Comparison of ENCODE assay signal across 24 mouse cellular contexts in genomic region chr5:142891396-142891795, GRCm38 (mm10). TPM values are rescaled to one million over a fixed set of nuclear protein-coding genes. Genes with fewer than 3 reads are reported as not detected.
DNase-seq lines count a peak whose midpoint lies in the region; ATAC-seq lines count a peak whose summit lies in the region.
"Had no signal": no experiment of that assay in that cellular context is flagged by ENCODE, and none has a peak within 500 bp of the region (broad histone marks: within the 10 kb centered on the region; RNA-seq: fewer than 3 reads in every experiment).

No protein-coding gene starts in this region.

- no peak for DNase-seq in hindbrain, embryonic 14.5 days (ENCODE audit: low spot score)
- peak; percentile 63 for DNase-seq in CD4-positive helper T cell, adult 2 months (ENCODE audit: low read depth, low spot score)
- peak; percentile 59 for DNase-seq in T-cell, adult 2 months (ENCODE audit: low spot score)
- peak; percentile 46 to 60 for DNase-seq in thymus, postnatal 36 days
- DNase-seq in layer of hippocampus, postnatal 36 days, result no peak
- DNase-seq: adrenal gland, postnatal 14 days; B cell, adult 2 months; cerebellum, adult 11-12 months; cerebellum, adult 9-11 months; gastrocnemius, postnatal 14 days; heart, postnatal 36 days; kidney, adult 11 months; kidney, postnatal 36 days; lung, embryonic 14.5 days; lung, postnatal 14 days had no signal

- H3K9me3 ChIP-seq in hindbrain, embryonic 13.5 days, result no peaks in the 10 kb centered on the region
- H3K9me3 ChIP-seq in hindbrain, embryonic 14.5 days (ENCODE audit: control insufficient read depth, low read length), result no peaks in the 10 kb centered on the region
- H3K9me3 ChIP-seq: embryonic facial prominence, embryonic 13.5 days; hindbrain, embryonic 12.5 days; kidney, embryonic 15.5 days; liver, embryonic 15.5 days had no signal

- no peak overlapping the region for H3K4me3 ChIP-seq in hindbrain, embryonic 13.5 days
- no peak overlapping the region for H3K4me3 ChIP-seq in hindbrain, embryonic 14.5 days (replicated peaks; ENCODE audit: low read length)
- H3K4me3 ChIP-seq: embryonic facial prominence, embryonic 13.5 days; hindbrain, embryonic 12.5 days; kidney, embryonic 15.5 days; layer of hippocampus, adult 2 months; liver, embryonic 15.5 days had no signal

- peaks cover 18% of the 10 kb centered on the region for H3K36me3 ChIP-seq in hindbrain, embryonic 13.5 days
- H3K36me3 ChIP-seq in hindbrain, embryonic 14.5 days (replicated peaks; ENCODE audit: control insufficient read depth, insufficient read depth), result peaks cover 17% of the 10 kb centered on the region

- H3K4me2 ChIP-seq in hindbrain, embryonic 13.5 days, result no peak overlapping the region
- H3K4me2 ChIP-seq in hindbrain, embryonic 14.5 days (replicated peaks), result no peak overlapping the region
- H3K4me2 ChIP-seq: embryonic facial prominence, embryonic 13.5 days; hindbrain, embryonic 12.5 days; kidney, embryonic 15.5 days; liver, embryonic 15.5 days; lung, embryonic 14.5 days had no signal

- WGBS in hindbrain, embryonic 13.5 days, result 88% methylated on average over 6 of the region's 6 CpGs
- WGBS in hindbrain, embryonic 14.5 days, result 93% methylated on average over 6 of the region's 6 CpGs

- no peak overlapping the region for H3K27ac ChIP-seq in hindbrain, embryonic 13.5 days
- H3K27ac ChIP-seq in hindbrain, embryonic 14.5 days, result no peak overlapping the region
- H3K27ac ChIP-seq: embryonic facial prominence, embryonic 13.5 days; hindbrain, embryonic 12.5 days; kidney, embryonic 15.5 days; layer of hippocampus, adult 2 months; liver, embryonic 15.5 days had no signal

- no peaks in the 10 kb centered on the region for H3K27me3 ChIP-seq in hindbrain, embryonic 13.5 days
- H3K27me3 ChIP-seq in hindbrain, embryonic 14.5 days (ENCODE audit: control insufficient read depth, insufficient read depth, low read length), result no peaks in the 10 kb centered on the region
- H3K27me3 ChIP-seq: embryonic facial prominence, embryonic 13.5 days; hindbrain, embryonic 12.5 days; kidney, embryonic 15.5 days; liver, embryonic 15.5 days; Patski had no signal

- no peak for ATAC-seq in hindbrain, embryonic 13.5 days (ENCODE audit: low FRiP score)
- no peak for ATAC-seq in hindbrain, embryonic 14.5 days (ENCODE audit: low FRiP score)
- ATAC-seq: forebrain, embryonic 14.5 days; inflammation-experienced regulatory T-cells, adult 6 months; Patski had no signal

- H3K9ac ChIP-seq in hindbrain, embryonic 13.5 days, result 0 out of 2 replicates have a peak overlapping the region, but pooled peaks have one; percentile 43
- no peak overlapping the region for H3K9ac ChIP-seq in hindbrain, embryonic 14.5 days
- H3K9ac ChIP-seq: embryonic facial prominence, embryonic 13.5 days; hindbrain, embryonic 12.5 days; kidney, embryonic 15.5 days; liver, embryonic 15.5 days; lung, embryonic 14.5 days had no signal

- H3K4me1 ChIP-seq in hindbrain, embryonic 13.5 days (replicated peaks), result peaks cover 36% of the 10 kb centered on the region
- H3K4me1 ChIP-seq in hindbrain, embryonic 14.5 days (replicated peaks; ENCODE audit: control insufficient read depth, insufficient read depth, low read length), result peaks cover 20% of the 10 kb centered on the region

RNA-seq across cellular contexts. Expression of gene Fbxl18, which starts 3.8 kb away (rescaled TPM):
- 36.6 and 36.9 TPM in 2 replicates for polyA plus RNA-seq in hindbrain, embryonic 13.5 days (2015; fragmentation: Nextera tagmentation; extraction: Ambion mirVana)
- polyA plus RNA-seq in hindbrain, embryonic 14.5 days (2014; fragmentation: Nextera tagmentation; extraction: Ambion mirVana), result 26.1 TPM in 2 replicates
- 10 to 100 TPM; 37.1 to 41.6 TPM for total RNA-seq in layer of hippocampus, postnatal 36 days (2021)

RNA-seq across cellular contexts. Expression of gene Actb, which starts 15.2 kb away (rescaled TPM):
- polyA plus RNA-seq in hindbrain, embryonic 13.5 days (2015; fragmentation: Nextera tagmentation; extraction: Ambion mirVana), result 17,657 and 17,716 TPM in 2 replicates
- 13,534 and 14,549 TPM in 2 replicates for polyA plus RNA-seq in hindbrain, embryonic 14.5 days (2014; fragmentation: Nextera tagmentation; extraction: Ambion mirVana)
- total RNA-seq in layer of hippocampus, postnatal 36 days (2021), result 1,000 to 10,000 TPM; 3,215 to 3,370 TPM

Comparison
In these comparisons a context has a peak if more than half of its experiments do, and no peak if none do; other contexts are left out.
1. DNase-seq: peak in CD4-positive helper T cell, adult 2 months (single experiment), T-cell, adult 2 months (single experiment) and thymus, postnatal 36 days (2 of 2); none in hindbrain, embryonic 14.5 days (single experiment) and layer of hippocampus, postnatal 36 days (0 of 2).